Mouse (Mus musculus) olfactory bulb, adult 2 months (tissue): ENCODE data around the gene Olfr299. TPM values are rescaled to one million over a fixed set of nuclear protein-coding genes. Genes with fewer than 3 reads are reported as not detected.

ENCODE experiments used
- H3K27ac ChIP-seq: fragments of 200-500 bp; 2 replicates; pipeline ENCODE4 v1.5.1; 2012; ENCODE audit warnings: low read depth, low read length; ENCODE audit not compliant: insufficient read depth
- H3K4me1 ChIP-seq: fragments of 200-500 bp; 2 replicates; pipeline ENCODE4 v1.6.1; 2012; ENCODE audit warnings: low read length; ENCODE audit not compliant: control insufficient read depth, insufficient read depth
- H3K4me3 ChIP-seq: fragments of 200-500 bp; 2 replicates; pipeline ENCODE4 v1.5.1; 2012; ENCODE audit warnings: mild to moderate bottlenecking, low read depth, low read length, moderate library complexity; ENCODE audit not compliant: insufficient read depth
- CTCF ChIP-seq: fragments of 200-500 bp; IDR thresholded peaks from 2 replicates; pipeline ENCODE4 v1.5.1; 2012; ENCODE audit warnings: low read depth, mild to moderate bottlenecking, low read length, moderate library complexity; ENCODE audit not compliant: insufficient read depth
- POLR2A ChIP-seq: fragments of 200-500 bp; IDR thresholded peaks from 2 replicates; pipeline ENCODE4 v1.6.1; 2012; ENCODE audit warnings: mild to moderate bottlenecking, low read depth, low read length, moderate library complexity; ENCODE audit not compliant: insufficient read depth
- WGBS: fragments of 180-500 bp; shearing (Covaris S2); methylation state at CpG from one replicate; pipeline ENCODE4 v1.1.7; 2018; 5-methylcytosine and 5-hydroxymethylcytosine counted together
- polyA plus RNA-seq: library from polyadenylated mRNA; stranded (reverse); fragments of >200 nt; gene quantifications from 2 replicates; pipeline ENCODE4 v1.2.4, GENCODE M21; 2012; ENCODE audit warnings: low replicate concordance; ENCODE audit not compliant: missing spikeins, insufficient read depth, insufficient read length

Olfr299 gene
- not detected in 2 replicates for polyA plus RNA-seq

GRCm38 (mm10) chr7:86459621-86460020, at the start of gene Olfr299:
Olfr299 (plus strand) TSS chr7:86459921.
- WGBS = 90% methylated on average over 1 of the region's 1 CpGs
- H3K27ac ChIP-seq = no peak within 1 kb of the TSS
- TF ChIP-seq POLR2A (no peak), CTCF (no peak)
- H3K4me3 ChIP-seq = no peak within 1 kb of the TSS
- no peaks in the 10 kb centered on the region for H3K4me1 ChIP-seq

- no peaks in the 10 kb centered on the region for H3K4me1 ChIP-seq
- no peak within 1 kb of the TSS for H3K4me3 ChIP-seq
- TF ChIP-seq CTCF (no peak), POLR2A (no peak)
- 73% methylated on average over 1 of the region's 1 CpGs for WGBS
- no peak within 1 kb of the TSS for H3K27ac ChIP-seq
These were observed 32.7 kb downstream of the Olfr299 start, which contains the start of gene Olfr298 for GRCm38 (mm10) chr7:86492384-86492783. Olfr298 (minus strand) TSS chr7:86492484.

Other genes starting within 250 kb of the Olfr299 start
- not detected in 2 replicates for gene Vmn2r76, start 213.6 kb upstream of the Olfr299 start, polyA plus RNA-seq
- not detected in 2 replicates for gene Olfr310, start 182.7 kb upstream of the Olfr299 start, polyA plus RNA-seq
- gene Olfr309, start 146.2 kb upstream of the Olfr299 start, polyA plus RNA-seq = not detected in 2 replicates
- gene Olfr308, start 134.3 kb upstream of the Olfr299 start, polyA plus RNA-seq = not detected in 2 replicates
- gene Olfr307, start 122.3 kb upstream of the Olfr299 start, polyA plus RNA-seq = not detected in 2 replicates
- not detected in 2 replicates for gene Olfr305, start 93.0 kb upstream of the Olfr299 start, polyA plus RNA-seq
- gene Olfr304, start 73.3 kb upstream of the Olfr299 start, polyA plus RNA-seq = not detected in 2 replicates
- not detected in 2 replicates for gene Olfr303, start 62.1 kb upstream of the Olfr299 start, polyA plus RNA-seq
- gene Olfr301, start 56.1 kb upstream of the Olfr299 start, polyA plus RNA-seq = not detected in 2 replicates
- gene Olfr298, start 32.6 kb downstream of the Olfr299 start, polyA plus RNA-seq = not detected in 2 replicates
- not detected in 2 replicates for gene Olfr297, start 60.0 kb downstream of the Olfr299 start, polyA plus RNA-seq
- gene Olfr295, start 123.9 kb downstream of the Olfr299 start, polyA plus RNA-seq = not detected in 2 replicates
- not detected in 2 replicates for gene Olfr294, start 156.7 kb downstream of the Olfr299 start, polyA plus RNA-seq
- not detected in 2 replicates for gene Olfr293, start 189.1 kb downstream of the Olfr299 start, polyA plus RNA-seq
- gene Olfr292, start 228.4 kb downstream of the Olfr299 start, polyA plus RNA-seq = not detected in 2 replicates